12 mouse cellular contexts compared by ENCODE assay signal in genomic region chr19:53318143-53319132, GRCm38 (mm10). TPM values are rescaled to one million over a fixed set of nuclear protein-coding genes. Genes with fewer than 3 reads are reported as not detected.
DNase-seq lines count a peak whose midpoint lies in the region; ATAC-seq and TF ChIP-seq lines count a peak whose summit lies in the region.
"Had no signal": no experiment of that assay in that cellular context is flagged by ENCODE, and none has a peak within 500 bp of the region (broad histone marks: within the 10 kb centered on the region; RNA-seq: fewer than 3 reads in every experiment).

No protein-coding gene starts in this region.

- peak overlapping the region; percentile 12; the same call in 1 of the 2 replicates for H3K9ac ChIP-seq in heart, embryonic 12.5 days
- H3K9ac ChIP-seq in heart, adult 2 months (ENCODE audit: low read depth, low read length): no peak overlapping the region
- no peak overlapping the region for H3K9ac ChIP-seq in lung, postnatal 0 days (replicated peaks; ENCODE audit: low read depth)
- H3K9ac ChIP-seq in liver, embryonic 15.5 days: no peak overlapping the region; the same call in 1 of the 2 replicates

- peaks cover 44% of the 10 kb centered on the region for H3K4me1 ChIP-seq in heart, embryonic 12.5 days (replicated peaks)
- H3K4me1 ChIP-seq in heart, adult 2 months (ENCODE audit: control insufficient read depth, insufficient read depth, low read length): peaks cover 17% of the 10 kb centered on the region
- peaks cover 11% of the 10 kb centered on the region for H3K4me1 ChIP-seq in lung, postnatal 0 days (ENCODE audit: insufficient read depth, low read depth, low read length)
- H3K4me1 ChIP-seq in liver, embryonic 15.5 days (replicated peaks): peaks cover 85% of the 10 kb centered on the region

- H3K4me3 ChIP-seq in heart, embryonic 12.5 days: no peak overlapping the region
- H3K4me3 ChIP-seq in heart, adult 2 months: no peak overlapping the region
- H3K4me3 ChIP-seq in lung, postnatal 0 days (ENCODE audit: low read depth, low read length): no peak overlapping the region
- H3K4me3 ChIP-seq in liver, embryonic 15.5 days (replicated peaks): no peak overlapping the region

- H3K79me2 ChIP-seq in heart, adult 2 months (replicated peaks; ENCODE audit: control insufficient read depth, insufficient read depth, low read length): peaks cover 3% of the 10 kb centered on the region

- H3K36me3 ChIP-seq in heart, embryonic 12.5 days: no peaks in the 10 kb centered on the region
- H3K36me3 ChIP-seq in heart, adult 2 months (ENCODE audit: control insufficient read depth, insufficient read depth, low read length): no peaks in the 10 kb centered on the region
- no peaks in the 10 kb centered on the region for H3K36me3 ChIP-seq in lung, postnatal 0 days (ENCODE audit: insufficient read depth, low read length)
- no peaks in the 10 kb centered on the region for H3K36me3 ChIP-seq in liver, embryonic 15.5 days (replicated peaks)

- intact Hi-C loops in heart, adult 2 months (cut with DNase I): no loop called here

- DNase-seq in heart, adult 2 months: no peak
- peak; percentile 60 for DNase-seq in lung, postnatal 0 days (ENCODE audit: low spot score)
- DNase-seq in lung, postnatal 25 days (ENCODE audit: low spot score): no peak
- peak; percentile 6 for DNase-seq in testis, postnatal 14 days (ENCODE audit: low spot score)
- no peak for DNase-seq in thymus, postnatal 14 days
- no peak for DNase-seq in c-Kit-positive CD71-positive TER-119-positive erythroid progenitor cells, embryonic 14.5 days (ENCODE audit: low spot score)
- DNase-seq: cerebellum, postnatal 25 days; layer of hippocampus, adult 9-11 months had no signal

- H3K9me3 ChIP-seq in heart, embryonic 12.5 days (replicated peaks): no peaks in the 10 kb centered on the region
- no peaks in the 10 kb centered on the region for H3K9me3 ChIP-seq in lung, postnatal 0 days (ENCODE audit: low read length)
- no peaks in the 10 kb centered on the region for H3K9me3 ChIP-seq in liver, embryonic 15.5 days (replicated peaks)

- no peak for TF ChIP-seq POLR2A in heart, adult 2 months (IDR thresholded peaks at IDR 0.05; ENCODE audit: insufficient read depth, low read depth, low read length)

- no peak overlapping the region for H3K27ac ChIP-seq in heart, embryonic 12.5 days (ENCODE audit: poor library complexity, severe bottlenecking)
- no peak overlapping the region for H3K27ac ChIP-seq in heart, adult 2 months
- H3K27ac ChIP-seq in lung, postnatal 0 days (ENCODE audit: low read length): peak overlapping the region; percentile 55
- H3K27ac ChIP-seq in liver, embryonic 15.5 days (replicated peaks): peak overlapping the region; percentile 51

- TF ChIP-seq CTCF in heart, adult 2 months (IDR thresholded peaks at IDR 0.05): no peak
- TF ChIP-seq CTCF in lung, postnatal 0 days (IDR thresholded peaks at IDR 0.05): no peak

- H3K4me2 ChIP-seq in heart, embryonic 12.5 days: no peak overlapping the region
- H3K4me2 ChIP-seq in lung, postnatal 0 days (replicated peaks; ENCODE audit: low read depth, low read length): no peak overlapping the region
- H3K4me2 ChIP-seq in liver, embryonic 15.5 days: peak overlapping the region; percentile 14; the same call in 1 of the 2 replicates

- TF ChIP-seq EP300 in heart, adult 2 months (IDR thresholded peaks at IDR 0.05; ENCODE audit: insufficient read depth, low read depth, low read length): no peak
- no peak for TF ChIP-seq EP300 in lung, postnatal 0 days (IDR thresholded peaks at IDR 0.05)

- H3K27me3 ChIP-seq in heart, embryonic 12.5 days (replicated peaks): no peaks in the 10 kb centered on the region
- no peaks in the 10 kb centered on the region for H3K27me3 ChIP-seq in heart, adult 2 months (ENCODE audit: control insufficient read depth, insufficient read depth, low read length)
- no peaks in the 10 kb centered on the region for H3K27me3 ChIP-seq in lung, postnatal 0 days (replicated peaks; ENCODE audit: insufficient read depth, low read length)
- no peaks in the 10 kb centered on the region for H3K27me3 ChIP-seq in liver, embryonic 15.5 days

- 75% methylated on average over 16 of the region's 16 CpGs for WGBS in heart, embryonic 12.5 days
- whole genome bisulfite sequencing in heart, adult 2 months: 79% methylated on average over 16 of the region's 16 CpGs
- 74% methylated on average over 16 of the region's 16 CpGs for WGBS in lung, postnatal 0 days
- WGBS in liver, embryonic 15.5 days (ENCODE audit: insufficient replicate concordance): 36% methylated on average over 16 of the region's 16 CpGs

- no peak for ATAC-seq in heart, embryonic 12.5 days (ENCODE audit: insufficient number of reproducible peaks, low FRiP score)
- no peak for ATAC-seq in lung, postnatal 0 days
- ATAC-seq in liver, embryonic 15.5 days (ENCODE audit: insufficient read depth): no peak

RNA-seq across cellular contexts. Expression of gene Mxi1, which starts 8.1 kb away (rescaled TPM):
- 40.0 and 42.7 TPM in 2 replicates for polyA plus RNA-seq in heart, embryonic 12.5 days (2016; fragmentation: Nextera tagmentation; extraction: Ambion mirVana)
- 10 to 100 TPM; 38.7 to 49.6 TPM for total RNA-seq in heart, adult 2 months (2021)
- 20.9 and 29.7 TPM in 2 replicates for polyA plus RNA-seq in heart, adult 2 months (2012; rRNA removed)
- 40.4 and 43.0 TPM in 2 replicates for polyA plus RNA-seq in lung, postnatal 0 days (2015; fragmentation: Nextera tagmentation; extraction: Ambion mirVana)
- polyA plus RNA-seq in liver, embryonic 15.5 days (2015; fragmentation: Nextera tagmentation; extraction: Ambion mirVana): 34.8 and 38.3 TPM in 2 replicates

RNA-seq across cellular contexts. Expression of gene Gm10197, which starts 53.1 kb away (rescaled TPM):
- not detected in 2 replicates for polyA plus RNA-seq in heart, embryonic 12.5 days (2016; fragmentation: Nextera tagmentation; extraction: Ambion mirVana)
- total RNA-seq in heart, adult 2 months (2021): not detected
- not detected in 2 replicates for polyA plus RNA-seq in heart, adult 2 months (2012; rRNA removed)
- polyA plus RNA-seq in lung, postnatal 0 days (2015; fragmentation: Nextera tagmentation; extraction: Ambion mirVana): 2.2 TPM in 1 of 2 replicates, not detected in the other
- polyA plus RNA-seq in liver, embryonic 15.5 days (2015; fragmentation: Nextera tagmentation; extraction: Ambion mirVana): not detected in 2 replicates
- total RNA-seq: adrenal gland, adult 18-20 months had no signal
- polyA plus RNA-seq: gonadal fat pad, adult 2 months had no signal

Comparison
In these comparisons a context has a peak if more than half of its experiments do, and no peak if none do; other contexts are left out.
1. DNase-seq: peak in lung, postnatal 0 days (single experiment) and testis, postnatal 14 days (single experiment); none in heart, adult 2 months (0 of 2), lung, postnatal 25 days (single experiment), thymus, postnatal 14 days (single experiment) and c-Kit-positive CD71-positive TER-119-positive erythroid progenitor cells, embryonic 14.5 days (single experiment).
2. H3K27ac ChIP-seq: peak in lung, postnatal 0 days (single experiment) and liver, embryonic 15.5 days (single experiment); none in heart, embryonic 12.5 days (single experiment) and heart, adult 2 months (single experiment).